Mouse (Mus musculus) adrenal gland, postnatal 25 days (tissue): ENCODE results near the gene Gm14190. TPM values are rescaled to one million over a fixed set of nuclear protein-coding genes. Genes with fewer than 3 reads are reported as not detected.
"Not testable (repeated sequence)": the region's sequence is repeated elsewhere in the genome, so short reads cannot be mapped to it uniquely, and the experiment has no call there.

Experiments used
- DNase-seq: peaks from one replicate; pipeline ENCODE4 v3.0.0; 2021; ENCODE audit warnings: mixed read lengths
- long read RNA-seq: library from polyadenylated mRNA; stranded (forward); transcript quantifications from one replicate; pipeline ENCODE4 v2.0.0, GENCODE M21; 2021
- total RNA-seq: library from RNA; stranded (reverse); gene quantifications from 2 replicates; pipeline ENCODE4 v1.2.3, GENCODE M21; 2021

Gm14190 gene
- total RNA-seq = not detected in 2 replicates
- long read RNA-seq = 0 reads

DNA sequence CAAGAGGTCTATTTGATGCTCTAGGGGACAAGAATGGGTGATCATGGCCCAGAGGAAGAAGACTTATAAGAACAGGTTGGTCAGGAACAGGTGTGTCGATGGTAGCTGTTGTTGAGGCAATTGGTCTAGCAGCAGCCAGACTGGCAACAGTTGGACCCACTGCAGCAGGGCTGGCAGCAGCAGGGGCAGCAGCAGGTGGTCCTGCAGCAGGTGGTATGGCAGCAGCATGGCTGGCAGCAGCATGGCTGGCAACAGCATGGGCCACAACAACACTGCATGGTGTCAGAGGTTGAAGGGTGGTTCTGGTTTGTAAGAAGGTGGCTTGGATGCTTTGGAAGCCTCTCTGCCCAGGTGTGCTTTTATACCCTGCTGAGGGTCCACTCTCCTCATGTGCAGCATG is at the start of gene Gm14190:
Gm14190 (minus strand) TSS at position 278 of the 400 bp plus-strand sequence.
- DNase-seq = no peak

DNA sequence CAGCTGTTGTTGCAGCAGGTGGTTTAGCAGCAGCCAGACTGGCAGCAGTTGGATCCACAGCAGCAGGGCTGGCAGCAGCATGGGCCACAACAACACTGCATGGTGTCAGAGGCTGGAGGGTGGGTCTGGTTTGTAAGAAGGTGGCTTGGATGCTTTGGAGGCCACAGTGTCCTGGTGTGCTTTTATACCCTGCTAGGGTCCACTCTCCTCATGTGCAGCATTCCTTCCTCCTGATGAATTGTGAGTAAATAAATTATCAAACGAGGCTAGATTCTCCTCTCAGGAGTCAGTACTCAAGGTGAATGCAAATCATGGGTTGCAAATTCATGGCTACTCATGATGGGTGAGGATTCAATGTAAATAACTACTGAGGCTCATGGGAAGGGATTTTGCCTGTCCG is 43.6 kb upstream of the Gm14190 start, which contains the start of gene Gm14180:
Gm14180 (minus strand) TSS at position 101 of the 400 bp plus-strand sequence.
- no peak for DNase-seq

DNA sequence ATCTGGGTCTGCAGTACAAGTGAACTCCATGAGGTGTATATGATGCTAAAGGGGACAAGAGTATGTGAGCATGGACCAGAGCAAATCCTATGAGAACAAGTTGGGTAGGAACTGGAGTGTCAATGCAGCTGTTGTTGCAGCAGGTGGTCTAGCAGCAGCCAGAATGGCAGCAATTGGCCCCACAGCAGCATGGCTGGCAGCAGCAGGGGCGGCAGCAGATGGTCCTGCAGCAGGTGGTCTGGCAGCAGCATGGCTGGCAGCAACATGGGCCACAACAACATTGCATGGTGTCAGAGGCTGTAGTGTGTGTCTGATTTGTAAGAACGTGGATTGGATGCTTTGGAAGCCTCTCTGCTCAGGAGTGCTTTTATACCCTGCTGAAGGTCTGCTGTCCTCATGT is 33.5 kb upstream of the Gm14190 start:
- DNase-seq = peak; percentile 2

DNA sequence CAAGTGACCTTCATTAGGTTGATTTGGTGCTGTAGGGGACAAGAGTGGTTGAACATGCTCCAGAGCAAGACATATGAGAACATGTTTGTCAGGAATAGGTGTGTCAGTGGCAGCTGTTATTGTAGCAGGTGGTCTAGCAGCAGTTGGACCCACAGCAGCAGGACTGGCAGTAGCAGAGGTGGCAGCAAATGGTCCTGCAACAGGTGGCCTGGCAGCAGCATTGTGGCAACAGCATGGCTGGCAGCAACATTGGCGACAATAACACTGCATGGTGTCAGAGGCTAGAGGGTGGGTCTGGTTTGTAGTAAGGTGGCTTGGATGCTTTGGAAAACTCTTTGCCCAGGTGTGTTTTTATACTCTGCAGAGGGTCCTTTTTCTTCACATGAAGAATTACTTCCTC is 28.2 kb upstream of the Gm14190 start:
- no peak for DNase-seq

DNA sequence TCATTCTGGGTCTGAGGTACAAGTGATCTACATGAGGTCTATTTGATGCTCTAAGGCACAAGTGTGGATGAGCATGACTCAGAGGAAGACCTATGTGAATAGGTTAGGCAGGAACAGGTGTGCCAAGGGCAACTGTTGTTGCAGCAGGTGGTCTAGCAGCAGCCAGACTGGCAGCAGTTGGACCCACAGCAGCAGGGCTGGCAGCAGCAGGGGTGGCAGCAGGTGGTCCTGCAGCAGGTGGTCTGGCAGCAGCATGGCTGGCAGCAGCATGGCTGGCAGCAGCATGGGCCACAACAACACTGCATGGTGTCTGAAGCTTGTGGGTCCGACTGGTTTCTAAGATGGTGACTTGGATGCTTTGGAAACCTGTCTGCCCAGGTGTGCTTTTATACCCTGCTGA is 5.3 kb downstream of the Gm14190 start:
- DNase-seq = not testable (repeated sequence)

DNA sequence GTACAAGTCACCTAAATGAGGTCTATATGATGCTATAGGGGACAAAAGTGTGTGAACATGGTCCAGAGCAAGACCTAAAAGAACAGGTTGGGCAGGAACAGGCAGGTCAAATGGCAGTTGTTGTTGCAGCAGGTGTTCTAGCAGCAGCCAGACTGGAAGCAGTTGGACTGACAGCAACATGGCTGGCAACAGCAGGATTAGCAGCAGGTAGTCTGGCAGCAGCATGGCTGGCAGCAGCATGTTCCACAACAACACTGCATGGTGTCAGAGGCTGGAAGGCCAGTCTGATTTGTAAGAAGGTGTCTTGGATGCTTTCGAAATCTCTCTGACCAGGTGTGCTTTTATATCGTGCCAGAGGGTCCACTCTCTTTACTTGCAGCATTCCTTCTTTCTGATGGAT is 7.1 kb downstream of the Gm14190 start:
- DNase-seq = no peak

DNA sequence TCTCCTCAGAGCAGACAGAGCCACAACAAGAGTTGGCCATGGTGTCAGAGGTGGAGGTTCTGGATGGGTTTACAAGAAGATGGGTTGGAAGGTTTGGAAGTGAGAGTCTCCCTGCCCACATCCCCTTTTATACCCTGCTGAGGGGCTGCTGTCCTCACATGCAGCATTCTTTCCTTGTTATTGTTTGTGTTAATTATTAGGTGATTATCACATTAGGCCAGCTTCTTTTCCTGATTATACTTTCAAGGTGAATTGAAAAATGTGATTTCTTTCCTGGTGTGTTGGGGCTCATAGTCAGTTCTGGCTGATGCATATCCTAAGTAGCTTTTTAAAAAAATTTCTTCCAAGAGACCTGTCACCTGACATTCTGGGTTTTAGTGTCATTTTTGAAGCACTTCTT is 24.7 kb downstream of the Gm14190 start, which contains the start of gene Krtap4-6:
Krtap4-6 (minus strand) TSS at position 101 of the 400 bp plus-strand sequence.
- DNase-seq = no peak

DNA sequence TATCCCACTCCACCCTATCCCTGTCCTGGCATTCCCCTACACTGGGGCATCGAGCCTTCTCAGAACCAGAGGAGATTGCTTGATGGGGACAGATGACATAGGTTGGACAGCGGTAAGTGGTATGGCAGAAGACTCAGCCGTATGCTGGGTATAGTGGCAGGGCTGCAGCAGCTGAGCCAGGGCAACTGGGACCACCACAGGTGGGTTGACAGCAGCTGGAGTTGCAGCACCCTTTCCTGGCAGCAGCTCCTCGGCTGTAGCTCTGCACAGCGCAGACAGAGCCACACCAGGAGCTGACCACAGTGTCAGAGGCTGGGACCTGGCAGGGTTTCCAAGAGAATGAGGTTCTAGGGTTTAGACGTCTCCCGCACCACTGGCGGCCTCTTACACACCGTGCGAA is 27.7 kb downstream of the Gm14190 start:
- DNase-seq = no peak

DNA sequence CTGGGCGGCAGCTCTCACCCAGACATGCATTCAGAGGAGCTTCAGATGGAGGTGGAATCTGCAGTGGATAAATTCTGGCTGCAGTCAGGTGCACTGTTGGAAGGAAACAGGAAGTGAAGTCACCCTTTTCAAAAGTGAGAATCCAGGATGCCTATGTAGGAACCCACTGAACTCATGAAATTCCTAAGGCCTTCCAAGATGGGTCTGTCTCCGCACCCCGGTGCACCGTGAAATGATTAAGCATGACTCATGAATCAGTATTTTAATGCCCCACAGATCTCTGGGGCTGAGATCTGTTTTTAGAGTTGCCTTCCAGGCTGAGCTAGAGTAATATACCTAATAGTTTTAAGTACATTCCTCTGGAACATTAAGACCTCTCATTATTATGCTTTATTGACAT is 31.3 kb downstream of the Gm14190 start:
- DNase-seq = no peak

DNA sequence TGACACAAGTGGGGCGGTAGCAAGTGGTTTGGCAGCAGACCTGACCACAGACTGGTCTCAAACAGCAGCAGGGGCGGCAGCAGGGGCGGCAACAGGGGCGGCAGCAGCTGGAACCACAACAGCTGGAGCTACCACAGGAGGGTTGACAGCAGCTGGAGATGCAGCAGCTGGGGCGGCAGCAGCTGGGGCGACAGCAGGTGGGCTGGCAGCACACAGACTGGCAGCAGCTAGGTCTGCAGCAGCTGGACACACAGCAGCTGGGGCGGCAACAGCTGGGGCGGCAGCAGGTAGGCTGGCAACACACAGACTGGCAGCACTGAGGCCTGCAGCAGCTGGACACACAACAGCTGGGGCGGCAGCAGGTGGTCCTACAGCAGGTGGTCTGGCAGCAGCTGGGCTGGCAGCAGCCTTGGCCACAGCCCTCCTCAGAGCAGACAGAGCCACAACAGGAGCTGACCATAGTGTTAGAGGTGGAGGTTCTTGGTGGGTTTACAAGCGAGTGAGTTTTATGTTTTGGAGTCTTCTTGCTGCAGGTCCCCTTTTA is 32.0 kb downstream of the Gm14190 start, which contains the start of gene Gm11563:
Gm11563 (minus strand) TSS at position 494 of the 544 bp plus-strand sequence.
- DNase-seq = not testable (repeated sequence)

DNA sequence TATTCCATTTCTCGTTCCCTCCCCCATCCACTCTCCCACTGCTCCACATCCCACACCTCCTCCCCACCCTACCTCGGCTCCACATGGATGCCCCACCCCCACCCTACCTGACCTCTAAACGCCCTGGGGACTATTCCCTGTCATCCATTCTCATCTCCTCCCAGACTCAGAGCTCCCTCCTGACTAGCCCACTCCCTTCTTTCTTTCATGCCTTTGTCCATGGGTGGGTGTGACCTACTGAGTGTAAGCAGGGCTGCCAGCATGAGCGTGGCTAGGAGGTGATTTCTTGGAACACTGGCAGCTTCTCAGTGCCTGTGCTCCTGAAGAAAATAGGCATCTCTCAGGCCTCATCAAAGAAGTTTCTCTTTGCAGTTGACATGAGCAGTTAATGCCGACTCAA is 33.5 kb downstream of the Gm14190 start:
- no peak for DNase-seq

DNA sequence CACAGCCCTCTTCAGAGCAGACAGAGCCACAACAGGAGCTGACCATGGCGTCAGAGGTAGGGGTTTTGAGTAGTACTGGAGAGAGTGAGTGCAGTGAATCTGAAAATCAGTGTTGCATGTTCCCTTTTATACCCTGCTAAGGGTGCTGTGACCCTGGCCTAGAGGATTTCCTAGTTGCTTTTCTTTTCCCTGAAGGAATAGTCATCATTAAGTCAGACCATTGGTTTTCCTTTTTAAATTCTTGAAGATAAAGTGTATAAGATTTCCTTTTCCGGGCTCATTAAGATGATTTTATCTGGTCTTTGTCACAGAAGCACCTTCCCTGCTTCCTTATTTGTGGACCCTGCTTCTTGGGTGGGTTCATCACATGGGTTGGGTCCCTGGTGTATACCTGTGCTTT is 40.4 kb downstream of the Gm14190 start, which contains the start of gene Gm11555:
Gm11555 (minus strand) TSS at position 101 of the 400 bp plus-strand sequence.
- no peak for DNase-seq

DNA sequence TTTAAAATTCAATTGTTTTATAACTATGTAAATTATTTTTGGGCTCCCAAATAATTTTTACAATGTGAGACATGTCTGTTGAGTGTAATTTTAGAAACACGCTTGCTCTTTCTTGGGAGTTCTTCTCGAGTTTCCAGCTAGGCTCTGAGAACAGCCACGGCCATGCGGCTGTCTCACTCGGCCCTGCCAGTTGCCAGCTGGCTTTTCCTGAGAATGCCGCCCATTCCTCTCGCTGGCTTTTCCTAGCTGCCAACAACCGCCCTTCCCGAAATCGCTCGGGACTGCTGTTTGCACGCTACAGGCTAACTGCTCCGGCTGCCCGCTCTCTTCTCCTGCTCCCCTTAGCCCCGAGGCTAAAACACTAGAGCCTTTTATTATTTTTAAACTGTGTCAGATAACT is 44.1 kb downstream of the Gm14190 start:
- DNase-seq = no peak

DNA sequence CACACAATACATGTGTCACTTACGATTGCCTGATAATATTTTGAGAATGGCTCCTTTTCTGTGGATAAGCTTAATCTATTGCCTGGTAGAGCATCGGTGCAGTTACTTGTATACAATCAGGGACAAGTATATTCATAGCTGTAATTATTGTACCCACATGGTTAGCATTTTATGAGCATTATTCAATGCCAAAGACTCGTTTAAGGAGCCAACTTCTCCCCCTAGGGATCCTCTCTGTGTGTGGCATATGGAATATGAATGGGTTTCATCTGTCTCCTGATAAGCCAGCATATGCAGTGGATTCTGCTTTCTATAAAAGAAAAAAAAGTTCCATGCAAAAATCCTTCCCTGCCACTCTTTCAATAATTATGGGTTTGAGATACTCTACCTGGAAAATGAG is 46.2 kb downstream of the Gm14190 start:
- DNase-seq = no peak

DNA sequence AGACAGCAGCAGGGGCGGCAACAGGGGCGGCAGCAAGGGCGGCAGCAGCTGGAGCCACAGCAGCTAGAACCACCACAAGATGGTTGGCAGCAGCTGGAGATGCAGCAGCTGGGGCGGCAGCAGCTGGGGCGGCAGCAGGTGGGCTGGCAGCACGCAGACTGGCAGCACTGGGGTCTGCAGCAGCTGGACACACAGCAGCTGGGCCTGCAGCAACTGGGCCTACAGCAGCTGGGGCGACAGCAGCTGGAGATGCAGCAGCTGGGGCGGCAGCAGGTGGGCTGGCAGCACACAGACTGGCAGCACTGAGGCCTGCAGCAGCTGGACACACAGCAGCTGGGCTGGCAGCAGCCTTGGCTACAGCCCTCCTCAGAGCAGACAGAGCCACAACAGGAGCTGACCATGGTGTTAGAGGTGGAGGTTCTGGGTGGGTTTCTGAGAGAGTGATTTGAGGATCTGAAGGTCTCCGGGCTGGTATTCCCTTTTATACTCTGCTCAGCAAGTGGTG is 46.9 kb downstream of the Gm14190 start, which contains the start of gene Krtap4-7:
Krtap4-7 (minus strand) TSS at position 455 of the 505 bp plus-strand sequence.
- DNase-seq = not testable (repeated sequence)

DNA sequence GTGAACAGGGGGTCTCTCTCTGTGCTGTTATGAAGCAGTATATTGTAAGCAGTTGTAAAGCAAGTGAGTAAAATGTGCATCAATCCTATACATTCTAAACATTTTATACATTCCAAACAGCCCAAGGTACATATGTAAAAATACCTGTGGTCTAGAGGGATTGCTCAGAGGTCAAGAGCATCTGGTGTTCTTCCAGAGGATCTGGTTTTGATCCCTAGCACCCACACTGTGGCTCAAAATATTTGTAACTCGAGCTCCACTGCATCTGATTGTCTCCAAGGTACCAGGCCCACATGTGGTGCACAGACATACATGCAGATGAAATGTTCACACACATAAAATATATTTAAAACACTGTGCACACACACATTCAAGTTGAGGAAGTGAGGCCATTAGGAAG is 49.6 kb downstream of the Gm14190 start:
- no peak for DNase-seq

Other genes with a start within 250 kb of the Gm14190 start
- not detected in 2 replicates for gene Krt23, start 197.6 kb downstream of the Gm14190 start, total RNA-seq
- not detected in 2 replicates for gene Krt39, start 169.4 kb downstream of the Gm14190 start, total RNA-seq
- not detected in 2 replicates for gene Krt40, start 147.6 kb downstream of the Gm14190 start, total RNA-seq
- not detected in 2 replicates for gene Krtap3-3, start 139.9 kb downstream of the Gm14190 start, total RNA-seq
- gene Krtap3-2, start 133.9 kb downstream of the Gm14190 start, total RNA-seq = not detected in 2 replicates
- not detected in 2 replicates for gene Gm11939, start 131.3 kb downstream of the Gm14190 start, total RNA-seq
- gene Krtap3-1, start 124.1 kb downstream of the Gm14190 start, total RNA-seq = not detected in 2 replicates
- gene Krtap1-5, start 109.7 kb downstream of the Gm14190 start, total RNA-seq = not detected in 2 replicates
- gene Krtap1-4, start 107.1 kb downstream of the Gm14190 start, total RNA-seq = not detected in 2 replicates
- not detected in 2 replicates for gene Krtap1-3, start 99.4 kb downstream of the Gm14190 start, total RNA-seq
- not detected in 2 replicates for gene Krtap9-3, start 92.6 kb downstream of the Gm14190 start, total RNA-seq
- not detected in 2 replicates for gene Gm11938, start 87.4 kb downstream of the Gm14190 start, total RNA-seq
- not detected in 2 replicates for gene Gm11937, start 80.6 kb downstream of the Gm14190 start, total RNA-seq
- not detected in 2 replicates for gene Krtap2-4, start 75.9 kb downstream of the Gm14190 start, total RNA-seq
- not detected in 2 replicates for gene Gm11562, start 70.3 kb downstream of the Gm14190 start, total RNA-seq
- gene Krtap4-1, start 62.5 kb downstream of the Gm14190 start, total RNA-seq = not detected in 2 replicates
- not detected in 2 replicates for gene Krtap4-2, start 55.7 kb downstream of the Gm14190 start, total RNA-seq
- not detected in 2 replicates for gene Krtap4-7, start 46.7 kb downstream of the Gm14190 start, total RNA-seq
- not detected in 2 replicates for gene Gm11555, start 40.5 kb downstream of the Gm14190 start, total RNA-seq
- gene Gm11563, start 31.8 kb downstream of the Gm14190 start, total RNA-seq = not detected in 2 replicates
- not detected in 2 replicates for gene Krtap4-6, start 24.8 kb downstream of the Gm14190 start, total RNA-seq
- not detected in 2 replicates for gene Gm14180, start 43.5 kb upstream of the Gm14190 start, total RNA-seq
- not detected in 2 replicates for gene Gm11595, start 82.2 kb upstream of the Gm14190 start, total RNA-seq
- gene Krtap4-8, start 90.0 kb upstream of the Gm14190 start, total RNA-seq = not detected in 2 replicates
- not detected in 2 replicates for gene Krtap4-9, start 94.5 kb upstream of the Gm14190 start, total RNA-seq
- gene Gm11596, start 102.7 kb upstream of the Gm14190 start, total RNA-seq = not detected in 2 replicates
- gene Gm11569, start 108.2 kb upstream of the Gm14190 start, total RNA-seq = not detected in 2 replicates
- gene Gm11554, start 113.7 kb upstream of the Gm14190 start, total RNA-seq = not detected in 2 replicates
- not detected in 2 replicates for gene Krtap4-13, start 119.2 kb upstream of the Gm14190 start, total RNA-seq
- gene Gm11564, start 124.9 kb upstream of the Gm14190 start, total RNA-seq = not detected in 2 replicates
- not detected in 2 replicates for gene 2300003K06Rik, start 147.3 kb upstream of the Gm14190 start, total RNA-seq
- not detected in 2 replicates for gene Krtap4-16, start 160.9 kb upstream of the Gm14190 start, total RNA-seq
- not detected in 2 replicates for gene Gm11568, start 167.2 kb upstream of the Gm14190 start, total RNA-seq
- not detected in 2 replicates for gene Gm11559, start 173.7 kb upstream of the Gm14190 start, total RNA-seq
- not detected in 2 replicates for gene Krtap9-1, start 182.6 kb upstream of the Gm14190 start, total RNA-seq
- not detected in 2 replicates for gene Gm11567, start 188.4 kb upstream of the Gm14190 start, total RNA-seq
- not detected in 2 replicates for gene Krtap31-1, start 217.2 kb upstream of the Gm14190 start, total RNA-seq
- gene Gm11565, start 224.0 kb upstream of the Gm14190 start, total RNA-seq = not detected in 2 replicates
- gene Krtap31-2, start 245.6 kb upstream of the Gm14190 start, total RNA-seq = not detected in 2 replicates